Mouse (Mus musculus): ENCODE results near the gene Sc5d. TPM values are rescaled to one million over a fixed set of nuclear protein-coding genes. Genes with fewer than 3 reads are reported as not detected.

Gene Sc5d
- polyA plus RNA-seq, 1 experiment from 2014 or later: 41.0 TPM

GRCm38 (mm10) chr9:42227804-42228203 is 36.3 kb downstream of the Sc5d start:
- DNase-seq (ENCODE audit: low spot score) (no peak), ATAC-seq (no peak)
- H3K27ac ChIP-seq (ENCODE audit: low read length): no peak overlapping the region
- H3K36me3 ChIP-seq (ENCODE audit: insufficient read depth, low read length): no peaks in the 10 kb centered on the region
- H3K4me3 ChIP-seq (ENCODE audit: low read depth, low read length): no peak overlapping the region
- 77% methylated on average over 1 of the region's 1 CpGs for WGBS
- H3K27me3 ChIP-seq (replicated peaks; ENCODE audit: insufficient read depth, low read length): no peaks in the 10 kb centered on the region
- no peaks in the 10 kb centered on the region for H3K9me3 ChIP-seq (ENCODE audit: low read length)
- no peaks in the 10 kb centered on the region for H3K4me1 ChIP-seq (ENCODE audit: insufficient read depth, low read depth, low read length)
- H3K9ac ChIP-seq (replicated peaks; ENCODE audit: low read depth): no peak overlapping the region
- no peak for TF ChIP-seq CTCF (IDR thresholded peaks at IDR 0.05)
- TF ChIP-seq EP300 (IDR thresholded peaks at IDR 0.05): no peak
- H3K4me2 ChIP-seq (replicated peaks; ENCODE audit: low read depth, low read length): no peak overlapping the region

GRCm38 (mm10) chr9:42219001-42219660 is 44.9 kb downstream of the Sc5d start:
- H3K4me2 ChIP-seq (replicated peaks; ENCODE audit: low read depth, low read length): no peak overlapping the region
- H3K27me3 ChIP-seq (replicated peaks; ENCODE audit: insufficient read depth, low read length): no peaks in the 10 kb centered on the region
- ATAC-seq (peak; percentile 14), DNase-seq (ENCODE audit: low spot score) (peak; percentile 53)
- no peaks in the 10 kb centered on the region for H3K36me3 ChIP-seq (ENCODE audit: insufficient read depth, low read length)
- H3K27ac ChIP-seq (ENCODE audit: low read length): 0 out of 2 replicates have a peak overlapping the region, but pooled peaks have one; percentile 68
- H3K9me3 ChIP-seq (ENCODE audit: low read length): no peaks in the 10 kb centered on the region
- TF ChIP-seq EP300 (IDR thresholded peaks at IDR 0.05) (no peak), CTCF (IDR thresholded peaks at IDR 0.05) (no peak)
- no peak overlapping the region for H3K4me3 ChIP-seq (ENCODE audit: low read depth, low read length)
- H3K9ac ChIP-seq (replicated peaks; ENCODE audit: low read depth): no peak overlapping the region
- WGBS: 53% methylated on average over 12 of the region's 12 CpGs
- H3K4me1 ChIP-seq (ENCODE audit: insufficient read depth, low read depth, low read length): no peaks in the 10 kb centered on the region

DNA sequence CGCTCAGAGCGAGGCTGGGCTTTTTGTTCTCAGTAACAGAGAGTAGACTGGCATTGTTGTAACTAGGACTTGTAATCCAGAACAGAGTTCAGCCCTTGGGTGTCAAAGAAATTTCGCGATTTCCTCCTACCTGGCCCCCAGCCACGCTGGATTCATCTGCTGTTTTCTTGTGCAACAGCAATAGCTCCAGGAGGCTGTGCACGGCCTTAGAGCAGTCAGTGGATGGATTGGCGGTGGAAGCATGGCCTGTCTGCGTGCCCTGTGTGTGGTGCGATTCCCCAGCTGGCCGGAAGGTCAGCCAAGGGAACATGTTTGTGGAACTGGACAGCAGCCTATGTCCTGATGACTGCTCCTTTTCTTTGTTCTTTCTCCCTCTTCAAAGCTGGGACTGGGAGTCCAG is 46.4 kb downstream of the Sc5d start:
- H3K4me1 ChIP-seq (ENCODE audit: insufficient read depth, low read depth, low read length): no peaks in the 10 kb centered on the region
- TF ChIP-seq EP300 (IDR thresholded peaks at IDR 0.05): peak; percentile 86
- peak; percentile 30; the same call in 1 of the 2 replicates for TF ChIP-seq CTCF (IDR thresholded peaks at IDR 0.05)
- no peaks in the 10 kb centered on the region for H3K9me3 ChIP-seq (ENCODE audit: low read length)
- 50% methylated on average over 10 of the region's 10 CpGs for whole genome bisulfite sequencing
- peak overlapping the region; percentile 68 for H3K27ac ChIP-seq (ENCODE audit: low read length)
- H3K27me3 ChIP-seq (replicated peaks; ENCODE audit: insufficient read depth, low read length): no peaks in the 10 kb centered on the region
- H3K4me2 ChIP-seq (replicated peaks; ENCODE audit: low read depth, low read length): no peak overlapping the region
- no peak overlapping the region for H3K4me3 ChIP-seq (ENCODE audit: low read depth, low read length)
- DNase-seq (ENCODE audit: low spot score) (peak; percentile 91), ATAC-seq (peak; percentile 96)
- H3K9ac ChIP-seq (replicated peaks; ENCODE audit: low read depth): no peak overlapping the region
- H3K36me3 ChIP-seq (ENCODE audit: insufficient read depth, low read length): no peaks in the 10 kb centered on the region

DNA sequence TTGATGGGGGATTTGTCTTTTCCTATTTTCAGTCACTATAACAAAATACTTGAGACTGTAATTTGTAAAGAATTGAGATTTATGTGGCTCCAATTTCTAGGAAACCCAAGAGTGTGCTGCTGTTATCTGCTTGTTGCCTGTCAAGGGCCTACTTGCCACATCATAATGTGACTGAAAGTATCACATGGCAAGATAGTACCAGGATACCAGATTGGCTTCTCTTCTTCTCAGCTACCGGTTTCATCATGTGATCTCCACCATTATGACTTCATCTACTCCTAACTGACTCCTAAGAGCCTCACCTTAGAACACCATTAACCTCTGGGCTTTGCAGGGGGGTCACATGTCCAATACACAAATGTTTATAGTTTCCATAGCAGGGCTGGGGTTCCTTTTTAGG is 49.9 kb downstream of the Sc5d start:
- Histone ChIP-seq H3K36me3 (ENCODE audit: insufficient read depth, low read length) (no peaks in the 10 kb centered on the region), H3K4me3 (ENCODE audit: low read depth, low read length) (no peak overlapping the region), H3K9ac (replicated peaks; ENCODE audit: low read depth) (no peak overlapping the region), H3K27me3 (replicated peaks; ENCODE audit: insufficient read depth, low read length) (no peaks in the 10 kb centered on the region), H3K4me2 (replicated peaks; ENCODE audit: low read depth, low read length) (no peak overlapping the region), H3K9me3 (ENCODE audit: low read length) (no peaks in the 10 kb centered on the region), H3K27ac (ENCODE audit: low read length) (no peak overlapping the region), H3K4me1 (ENCODE audit: insufficient read depth, low read depth, low read length) (no peaks in the 10 kb centered on the region)
- TF ChIP-seq CTCF (IDR thresholded peaks at IDR 0.05): no peak
- no peak for TF ChIP-seq EP300 (IDR thresholded peaks at IDR 0.05)
- no peak for ATAC-seq
- 69% methylated on average over 1 of the region's 1 CpGs for WGBS
- DNase-seq (ENCODE audit: low spot score): no peak

- Histone ChIP-seq H3K27me3 (replicated peaks; ENCODE audit: insufficient read depth, low read length) (no peaks in the 10 kb centered on the region), H3K9me3 (ENCODE audit: low read length) (no peaks in the 10 kb centered on the region), H3K36me3 (ENCODE audit: insufficient read depth, low read length) (no peaks in the 10 kb centered on the region), H3K9ac (replicated peaks; ENCODE audit: low read depth) (no peak overlapping the region), H3K4me3 (ENCODE audit: low read depth, low read length) (no peak overlapping the region), H3K4me1 (ENCODE audit: insufficient read depth, low read depth, low read length) (no peaks in the 10 kb centered on the region), H3K4me2 (replicated peaks; ENCODE audit: low read depth, low read length) (no peak overlapping the region), H3K27ac (ENCODE audit: low read length) (no peak overlapping the region)
- DNase-seq (ENCODE audit: low spot score): peak; percentile 36
- TF ChIP-seq EP300 (IDR thresholded peaks at IDR 0.05) (0 out of 2 replicates have a peak, but pooled peaks have one; percentile 31), CTCF (IDR thresholded peaks at IDR 0.05) (no peak)
- 74% methylated on average over 1 of the region's 1 CpGs for WGBS
- ATAC-seq: no peak
Measured at GRCm38 (mm10) chr9:42213142-42213541, 50.9 kb downstream of the Sc5d start.

GRCm38 (mm10) chr9:42209666-42210065 is 54.4 kb downstream of the Sc5d start:
- no peak overlapping the region for H3K9ac ChIP-seq (replicated peaks; ENCODE audit: low read depth)
- H3K27me3 ChIP-seq (replicated peaks; ENCODE audit: insufficient read depth, low read length): no peaks in the 10 kb centered on the region
- no peak overlapping the region for H3K27ac ChIP-seq (ENCODE audit: low read length)
- ATAC-seq (no peak), DNase-seq (ENCODE audit: low spot score) (no peak)
- H3K4me3 ChIP-seq (ENCODE audit: low read depth, low read length): no peak overlapping the region
- H3K4me2 ChIP-seq (replicated peaks; ENCODE audit: low read depth, low read length): no peak overlapping the region
- H3K4me1 ChIP-seq (ENCODE audit: insufficient read depth, low read depth, low read length): no peaks in the 10 kb centered on the region; the same call in 1 of the 2 replicates
- no peak for TF ChIP-seq CTCF (IDR thresholded peaks at IDR 0.05)
- no peak for TF ChIP-seq EP300 (IDR thresholded peaks at IDR 0.05)
- H3K36me3 ChIP-seq (ENCODE audit: insufficient read depth, low read length): no peaks in the 10 kb centered on the region
- no peaks in the 10 kb centered on the region for H3K9me3 ChIP-seq (ENCODE audit: low read length)
- 68% methylated on average over 6 of the region's 6 CpGs for whole genome bisulfite sequencing
